ENCODE assay signal across 8 mouse cellular contexts in genomic region chr9:116807166-116808081, GRCm38 (mm10).
DNase-seq lines count a peak whose midpoint lies in the region; ATAC-seq lines count a peak whose summit lies in the region.

No protein-coding gene starts in this region.

- no peak overlapping the region for H3K4me3 ChIP-seq in hindbrain, embryonic 15.5 days
- no peak overlapping the region for H3K4me3 ChIP-seq in midbrain, embryonic 11.5 days (ENCODE audit: low read depth, low read length)

- H3K36me3 ChIP-seq in hindbrain, embryonic 15.5 days, result no peaks in the 10 kb centered on the region
- H3K36me3 ChIP-seq in midbrain, embryonic 11.5 days (ENCODE audit: control insufficient read depth, insufficient read depth, low read length), result no peaks in the 10 kb centered on the region

- intact Hi-C loops in left cerebral cortex, postnatal 36 days (cut with DNase I), result no loop called here

- H3K4me2 ChIP-seq in hindbrain, embryonic 15.5 days, result no peak overlapping the region
- peak overlapping the region; percentile 24; the same call in 1 of the 2 replicates for H3K4me2 ChIP-seq in midbrain, embryonic 11.5 days

- DNase-seq in right cerebral cortex, postnatal 10 days (ENCODE audit: low spot score in 2 of 2), result peak; percentile 39 to 40
- no peak for DNase-seq in right cerebral cortex, postnatal 36 days (ENCODE audit: low spot score in 2 of 2)
- DNase-seq in gastrocnemius, adult 18-20 months (ENCODE audit: low spot score), result peak; percentile 23
- DNase-seq in midbrain, embryonic 11.5 days (ENCODE audit: low spot score, missing footprints), result peak; percentile 93
- DNase-seq in T-cell, adult 2 months (ENCODE audit: low spot score), result no peak
- DNase-seq in left cerebral cortex, postnatal 36 days (ENCODE audit: low spot score in 2 of 2), result no peak
- no peak for DNase-seq in testis, postnatal 14 days (ENCODE audit: low spot score)

- no peaks in the 10 kb centered on the region for H3K9me3 ChIP-seq in hindbrain, embryonic 15.5 days
- H3K9me3 ChIP-seq in midbrain, embryonic 11.5 days (ENCODE audit: control insufficient read depth, low read length), result no peaks in the 10 kb centered on the region

- WGBS in hindbrain, embryonic 15.5 days, result 8% methylated on average over 16 of the region's 16 CpGs
- WGBS in midbrain, embryonic 11.5 days, result 13% methylated on average over 16 of the region's 16 CpGs

- H3K27me3 ChIP-seq in hindbrain, embryonic 15.5 days, result no peaks in the 10 kb centered on the region
- H3K27me3 ChIP-seq in midbrain, embryonic 11.5 days (ENCODE audit: control insufficient read depth, insufficient read depth, low read length), result no peaks in the 10 kb centered on the region

- H3K9ac ChIP-seq in hindbrain, embryonic 15.5 days, result no peak overlapping the region
- peak overlapping the region; percentile 12; the same call in 1 of the 2 replicates for H3K9ac ChIP-seq in midbrain, embryonic 11.5 days (ENCODE audit: low read length)

- peak overlapping the region; percentile 31 for H3K27ac ChIP-seq in hindbrain, embryonic 15.5 days (replicated peaks)
- H3K27ac ChIP-seq in midbrain, embryonic 11.5 days (ENCODE audit: low read depth, low read length), result peak overlapping the region; percentile 44

- peak; percentile 81; the same call in 1 of the 2 replicates for ATAC-seq in hindbrain, embryonic 15.5 days (ENCODE audit: low FRiP score, low read depth)
- peak; percentile 80 for ATAC-seq in midbrain, embryonic 11.5 days (ENCODE audit: low FRiP score)

- peaks cover 18% of the 10 kb centered on the region for H3K4me1 ChIP-seq in hindbrain, embryonic 15.5 days (replicated peaks)
- H3K4me1 ChIP-seq in midbrain, embryonic 11.5 days (ENCODE audit: control insufficient read depth, insufficient read depth, low read length), result peaks cover 14% of the 10 kb centered on the region

Comparison
In these comparisons a context has a peak if more than half of its experiments do, and no peak if none do; other contexts are left out.
1. DNase-seq: peak in right cerebral cortex, postnatal 10 days (2 of 2), gastrocnemius, adult 18-20 months (single experiment) and midbrain, embryonic 11.5 days (single experiment); none in right cerebral cortex, postnatal 36 days (0 of 2), T-cell, adult 2 months (single experiment), left cerebral cortex, postnatal 36 days (0 of 2) and testis, postnatal 14 days (single experiment).